Mouse (Mus musculus) forelimb bud, embryonic 11.5 days (tissue): ENCODE data around the gene Gabrq.

Source experiments
- DNase-seq: peaks from one replicate; pipeline ENCODE4 v3.0.0-alpha.2; 2012; ENCODE audit warnings: low read depth, low spot score

The Gabrq gene

DNA sequence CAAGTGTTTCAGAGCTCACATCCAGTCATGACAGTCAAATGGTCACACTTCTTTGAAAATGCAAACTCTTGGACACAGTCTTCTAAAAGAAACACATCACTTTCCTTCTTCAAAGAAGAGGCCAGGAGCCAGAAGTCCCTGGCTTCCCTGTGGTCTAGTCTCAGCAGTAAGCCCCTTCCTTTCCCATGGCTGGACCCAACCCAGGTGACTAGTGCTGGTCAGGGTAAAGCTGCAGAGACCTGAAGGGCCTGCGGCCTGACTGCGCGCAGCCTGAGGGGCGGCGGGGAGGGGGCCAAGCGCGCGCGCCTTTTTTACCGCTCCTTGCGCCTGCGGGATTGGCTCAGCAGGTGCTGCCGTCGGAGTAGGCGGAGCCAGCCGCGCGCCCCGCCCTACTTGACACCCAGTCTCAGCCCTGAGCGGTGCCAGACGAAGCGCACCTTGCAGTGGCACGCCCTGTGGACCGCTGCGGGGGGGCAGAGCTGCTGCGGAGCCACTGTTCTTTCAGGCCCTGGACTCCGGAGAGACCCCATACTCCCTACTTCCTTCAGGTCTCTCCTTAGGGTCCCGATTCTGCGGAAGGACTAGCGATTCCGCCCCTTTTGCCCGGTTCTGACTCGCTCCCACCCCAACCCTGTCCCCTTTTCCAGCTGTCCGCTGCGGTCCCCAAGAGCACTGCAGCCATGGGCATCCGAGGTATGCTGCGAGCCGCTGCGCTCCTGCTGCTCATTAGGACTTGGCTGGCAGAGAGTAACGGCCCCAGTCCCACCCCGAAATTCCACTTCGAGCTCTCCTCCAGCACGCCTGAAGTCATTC, at the start of gene Gabrq:
Gabrq (plus strand) TSS at position 403 of the 813 bp plus-strand sequence.
- DNase-seq, result no peak

- peak; percentile 0 for DNase-seq
Measured at GRCm38 (mm10) chrX:72788773-72789557, 36.0 kb upstream of the Gabrq start.

GRCm38 (mm10) chrX:72789558-72789871, 35.5 kb upstream of the Gabrq start:
- no peak for DNase-seq

DNA sequence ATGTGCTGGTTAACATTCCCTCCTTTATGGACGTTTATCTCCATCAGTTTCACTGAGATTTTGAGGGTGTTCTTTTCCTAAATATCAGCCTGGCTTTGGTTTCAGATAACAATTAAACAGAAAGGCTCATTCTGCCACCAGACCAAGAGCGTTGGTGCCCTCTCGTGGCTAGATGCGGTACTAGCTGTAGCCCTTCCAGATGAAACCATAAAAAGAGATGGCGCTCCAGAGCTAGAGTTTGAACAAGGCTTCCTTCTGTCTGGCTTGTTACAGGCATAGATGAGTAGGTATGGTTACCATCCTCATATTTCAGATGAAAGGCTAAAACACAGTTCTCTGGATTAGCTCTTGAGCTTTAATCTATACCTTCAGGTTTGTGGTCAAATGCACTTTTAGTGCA, 5.4 kb upstream of the Gabrq start:
- peak; percentile 66 for DNase-seq

- no peak for DNase-seq
Measured at GRCm38 (mm10) chrX:72823310-72823709, 1.7 kb upstream of the Gabrq start.

DNA sequence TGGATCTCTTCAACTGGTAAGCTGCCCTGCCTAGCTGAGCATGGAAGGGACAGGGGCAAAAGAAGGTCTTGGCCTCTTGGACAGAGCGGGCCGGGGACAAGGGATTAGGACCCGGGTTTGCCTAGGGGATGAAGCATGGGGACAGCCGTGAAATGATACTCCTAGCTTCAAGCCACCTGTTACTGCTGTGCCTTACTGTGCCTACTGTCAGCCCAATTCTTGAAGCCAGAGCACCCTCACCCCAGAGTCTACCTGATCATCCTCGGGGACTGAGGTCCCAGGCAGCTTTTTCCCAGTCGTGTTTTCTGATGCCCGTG, 569 bp downstream of the Gabrq start:
- DNase-seq, result no peak
